Mouse (Mus musculus): ENCODE data around the gene Il17c. TPM values are rescaled to one million over a fixed set of nuclear protein-coding genes. Genes with fewer than 3 reads are reported as not detected.

Gene Il17c
- polyA plus RNA-seq, 2 experiments = not detected

DNA sequence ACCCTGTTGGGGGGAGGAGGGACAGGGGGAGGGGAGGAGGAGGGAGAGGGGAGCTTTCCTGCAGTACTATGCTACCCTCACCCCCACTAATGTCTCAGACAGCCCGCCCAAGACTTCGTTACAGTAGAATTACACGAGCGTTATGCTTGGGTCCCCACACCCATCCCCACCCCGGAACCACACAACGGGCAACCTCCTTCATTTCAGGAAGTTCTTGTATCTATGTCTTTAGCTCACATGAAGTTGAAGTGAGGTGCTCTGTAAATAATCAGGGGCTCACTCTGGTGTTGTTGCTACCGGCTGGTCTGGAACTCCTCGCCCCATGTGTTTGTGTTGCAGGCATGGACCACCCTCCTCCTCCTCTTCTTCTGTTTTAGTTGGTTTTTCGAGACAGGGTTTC is 6.3 kb downstream of the Il17c start:
- Histone ChIP-seq H3K27me3 (ENCODE audit: control insufficient read depth, insufficient read depth, low read length) (no peaks in the 10 kb centered on the region), H3K9ac (replicated peaks) (no peak overlapping the region), H3K4me1 (replicated peaks; ENCODE audit: control insufficient read depth in 2 of 2, insufficient read depth in 2 of 2, low read length in 1 of 2) (peaks cover 3 to 15% of the 10 kb centered on the region in 2 experiments), H3K4me2 (ENCODE audit: low read depth) (no peak overlapping the region), H3K9me3 (ENCODE audit: control insufficient read depth, low read length) (no peaks in the 10 kb centered on the region), H3K27ac (no peak overlapping the region), H3K4me3 (ENCODE audit: insufficient read depth in 1 of 2, low read depth in 2 of 2, low read length in 2 of 2) (no peak overlapping the region), H3K36me3 (replicated peaks; ENCODE audit: control insufficient read depth, insufficient read depth, low read depth) (no peaks in the 10 kb centered on the region)
- DNase-seq (ENCODE audit: low read depth in 3 of 3, low spot score in 3 of 3) = no peak
- no peak for ATAC-seq (ENCODE audit: insufficient read depth)
- TF ChIP-seq CTCF (IDR thresholded peaks at IDR 0.05; ENCODE audit: low read depth) (no peak), EP300 (IDR thresholded peaks at IDR 0.05; ENCODE audit: low read depth) (no peak)
- 46% methylated on average over 9 of the region's 9 CpGs for WGBS (ENCODE audit: insufficient replicate concordance)

DNA sequence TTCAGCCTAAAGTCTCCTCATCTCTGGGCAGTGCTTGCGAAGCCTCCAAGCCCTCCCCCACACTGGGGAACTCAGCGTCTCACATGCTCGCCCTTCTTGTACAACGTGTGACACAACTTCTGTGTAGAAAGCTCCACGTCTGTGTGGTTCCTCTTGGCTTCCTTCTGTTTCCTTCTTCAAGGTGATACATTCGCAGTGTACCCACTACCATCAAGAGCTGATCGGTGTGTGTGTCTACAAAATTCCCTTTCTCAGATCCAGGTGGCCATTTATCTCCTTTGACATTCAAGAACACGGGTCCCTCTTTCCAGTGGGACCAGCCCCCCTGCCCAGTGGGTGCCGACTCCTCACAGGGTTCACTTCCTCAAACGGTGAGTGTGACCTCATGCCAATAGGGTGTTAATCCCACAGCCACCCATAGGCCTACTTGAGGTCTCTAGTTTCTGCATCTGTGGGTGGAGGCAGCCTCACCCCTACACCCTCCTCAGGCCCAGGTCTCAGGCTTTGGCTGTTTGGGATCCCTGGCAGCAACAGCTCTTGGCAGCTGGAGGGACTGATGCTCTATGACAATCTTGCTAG is 8.3 kb downstream of the Il17c start:
- Histone ChIP-seq H3K4me3 (ENCODE audit: insufficient read depth in 1 of 2, low read depth in 2 of 2, low read length in 2 of 2) (no peak overlapping the region), H3K27me3 (ENCODE audit: control insufficient read depth, insufficient read depth, low read length) (no peaks in the 10 kb centered on the region), H3K4me2 (ENCODE audit: low read depth) (no peak overlapping the region), H3K36me3 (replicated peaks; ENCODE audit: control insufficient read depth, insufficient read depth, low read depth) (no peaks in the 10 kb centered on the region), H3K27ac (no peak overlapping the region), H3K4me1 (replicated peaks; ENCODE audit: control insufficient read depth in 2 of 2, insufficient read depth in 2 of 2, low read length in 1 of 2) (peaks cover 3 to 15% of the 10 kb centered on the region in 2 experiments), H3K9me3 (ENCODE audit: control insufficient read depth, low read length) (no peaks in the 10 kb centered on the region), H3K9ac (replicated peaks) (no peak overlapping the region)
- no peak for TF ChIP-seq CTCF (IDR thresholded peaks at IDR 0.05; ENCODE audit: low read depth)
- no peak for TF ChIP-seq EP300 (IDR thresholded peaks at IDR 0.05; ENCODE audit: low read depth)
- WGBS (ENCODE audit: insufficient replicate concordance) = 42% methylated on average over 10 of the region's 10 CpGs
- peak in 1 of 3 experiments; percentile 39 for DNase-seq (ENCODE audit: low read depth in 3 of 3, low spot score in 3 of 3)
- ATAC-seq (ENCODE audit: insufficient read depth) = no peak

DNA sequence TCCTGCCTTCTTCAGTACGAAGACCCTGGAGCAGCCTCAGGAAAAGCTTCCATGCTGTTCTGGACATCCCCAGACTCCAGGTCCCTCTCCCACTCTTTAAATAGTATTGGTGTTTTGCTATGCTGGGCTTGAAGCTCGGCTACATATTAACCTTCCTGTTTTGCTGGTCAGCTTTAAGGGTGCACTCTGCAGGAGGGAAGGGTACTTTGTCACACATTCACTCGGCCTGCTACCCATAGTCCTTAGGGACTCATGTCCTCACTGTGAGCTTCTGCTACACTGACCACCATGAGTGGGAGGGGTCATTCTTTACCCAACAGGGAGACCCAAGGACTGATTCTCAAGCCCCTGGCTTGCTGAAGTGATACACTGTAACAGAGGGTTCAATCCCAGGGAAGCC is 8.8 kb downstream of the Il17c start:
- no peak for TF ChIP-seq EP300 (IDR thresholded peaks at IDR 0.05; ENCODE audit: low read depth)
- no peak for TF ChIP-seq CTCF (IDR thresholded peaks at IDR 0.05; ENCODE audit: low read depth)
- ATAC-seq (ENCODE audit: insufficient read depth) (no peak), DNase-seq (ENCODE audit: low read depth in 3 of 3, low spot score in 3 of 3) (no peak)
- Histone ChIP-seq H3K27me3 (ENCODE audit: control insufficient read depth, insufficient read depth, low read length) (no peaks in the 10 kb centered on the region), H3K27ac (no peak overlapping the region), H3K36me3 (replicated peaks; ENCODE audit: control insufficient read depth, insufficient read depth, low read depth) (no peaks in the 10 kb centered on the region), H3K4me1 (replicated peaks; ENCODE audit: control insufficient read depth in 2 of 2, insufficient read depth in 2 of 2, low read length in 1 of 2) (peaks cover 3 to 15% of the 10 kb centered on the region in 2 experiments), H3K4me3 (ENCODE audit: insufficient read depth in 1 of 2, low read depth in 2 of 2, low read length in 2 of 2) (no peak overlapping the region), H3K4me2 (ENCODE audit: low read depth) (no peak overlapping the region), H3K9ac (replicated peaks) (no peak overlapping the region), H3K9me3 (ENCODE audit: control insufficient read depth, low read length) (no peaks in the 10 kb centered on the region)
- WGBS (ENCODE audit: insufficient replicate concordance) = 53% methylated on average over 3 of the region's 3 CpGs

DNA sequence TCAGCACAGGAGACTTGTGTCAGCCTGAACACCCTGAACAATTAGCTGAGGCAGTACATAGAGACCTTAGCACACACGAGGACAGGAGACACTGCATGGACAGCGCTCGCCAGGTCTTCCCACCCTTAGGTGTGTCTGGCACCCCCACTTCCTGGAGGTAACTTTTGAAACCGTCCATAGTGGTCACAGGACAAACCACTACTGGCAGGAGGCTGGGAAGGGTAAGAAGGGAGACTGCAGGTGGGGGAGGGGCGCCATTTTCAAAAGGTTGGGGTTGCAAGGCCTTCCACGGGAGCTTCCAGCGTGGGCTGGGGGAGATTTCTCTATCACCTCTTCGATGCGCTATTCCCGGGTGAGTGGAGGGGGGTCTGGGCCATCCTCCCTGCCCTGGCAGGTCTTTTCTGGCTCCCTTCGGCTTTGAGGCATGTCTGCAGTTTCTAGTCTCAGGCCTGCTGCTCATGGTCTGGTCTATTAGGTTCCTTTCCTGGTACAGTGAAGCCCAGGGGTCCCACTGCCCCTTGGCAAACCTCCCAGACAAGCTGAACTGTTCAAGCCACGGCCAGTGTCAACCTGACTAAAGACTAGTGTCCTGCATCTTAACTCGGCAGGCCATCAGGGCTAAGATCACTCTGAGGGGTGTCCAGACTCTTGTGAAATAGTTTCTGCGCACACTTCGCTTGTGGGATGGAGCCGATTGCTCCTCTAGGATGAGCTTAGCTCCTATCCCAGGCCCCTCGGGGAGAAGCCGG is 10.0 kb downstream of the Il17c start:
- H3K9me3 ChIP-seq (ENCODE audit: control insufficient read depth, low read length) = no peaks in the 10 kb centered on the region
- ATAC-seq (ENCODE audit: insufficient read depth) = no peak; the same call in 1 of the 2 replicates
- peak overlapping the region; percentile 72 for H3K4me2 ChIP-seq (ENCODE audit: low read depth)
- peak overlapping the region; percentile 56 for H3K4me3 ChIP-seq (ENCODE audit: insufficient read depth in 1 of 2, low read depth in 2 of 2, low read length in 2 of 2)
- TF ChIP-seq CTCF (IDR thresholded peaks at IDR 0.05; ENCODE audit: low read depth) (no peak), EP300 (IDR thresholded peaks at IDR 0.05; ENCODE audit: low read depth) (no peak)
- no peak for DNase-seq (ENCODE audit: low read depth in 3 of 3, low spot score in 3 of 3)
- peak overlapping the region; percentile 6; the same call in 1 of the 2 replicates for H3K27ac ChIP-seq
- no peaks in the 10 kb centered on the region for H3K27me3 ChIP-seq (ENCODE audit: control insufficient read depth, insufficient read depth, low read length)
- peaks cover 3 to 15% of the 10 kb centered on the region in 2 experiments for H3K4me1 ChIP-seq (replicated peaks; ENCODE audit: control insufficient read depth in 2 of 2, insufficient read depth in 2 of 2, low read length in 1 of 2)
- H3K9ac ChIP-seq (replicated peaks) = peak overlapping the region; percentile 12; the same call in 1 of the 2 replicates
- WGBS (ENCODE audit: insufficient replicate concordance) = 20% methylated on average over 18 of the region's 18 CpGs
- H3K36me3 ChIP-seq (replicated peaks; ENCODE audit: control insufficient read depth, insufficient read depth, low read depth) = no peaks in the 10 kb centered on the region

Data from liver, embryonic 14.5 days (tissue).